Mouse (Mus musculus) MEL (cell line): Measurements from ENCODE around the gene Tsc22d3. TPM values are rescaled to one million over a fixed set of nuclear protein-coding genes. Genes with fewer than 3 reads are reported as not detected.
A peak's percentile ranks its signal among the peaks of the same experiment; 100 is the strongest.

ENCODE experiments used
- DNase-seq: peaks from one replicate; pipeline ENCODE4 v3.0.0; 2011; ENCODE audit warnings: low read depth, low spot score
- H3K27ac ChIP-seq: 2 replicates; pipeline ENCODE4 v1.5.1; 2012; ENCODE audit warnings: low read depth, mild to moderate bottlenecking, control low read depth, low read length, moderate library complexity; ENCODE audit not compliant: control insufficient read depth
- H3K27me3 ChIP-seq, 2 experiments: fragments of 150-350 bp in 1 of 2; sonication (generic) in 1 of 2; 2 replicates each; pipeline ENCODE4 v1.6.1; 2012; ENCODE audit warnings: low read length in 2 of 2, mild to moderate bottlenecking in 2 of 2, improper control_type of control experiment in 1 of 2, moderate library complexity in 1 of 2; ENCODE audit not compliant: insufficient read depth in 2 of 2, control insufficient read depth in 1 of 2
- H3K36me3 ChIP-seq, 2 experiments: 2 replicates each; pipeline ENCODE4 v1.6.1; 2012 to 2014; ENCODE audit warnings: low read length in 2 of 2, improper control_type of control experiment in 1 of 2, inconsistent platforms in 1 of 2, mild to moderate bottlenecking in 1 of 2; ENCODE audit not compliant: insufficient read depth in 2 of 2, control insufficient read depth in 1 of 2
- H3K4me1 ChIP-seq, 2 experiments: fragments of 150-350 bp in 1 of 2; sonication (generic) in 1 of 2; 2 replicates each; pipeline ENCODE4 v1.6.1; 2012; ENCODE audit warnings: low read length in 2 of 2, improper control_type of control experiment in 1 of 2, mild to moderate bottlenecking in 1 of 2; ENCODE audit not compliant: insufficient read depth in 2 of 2, control insufficient read depth in 1 of 2
- H3K4me3 ChIP-seq, 2 experiments: fragments of 150-350 bp in 1 of 2; sonication (generic) in 1 of 2; 2 replicates each; pipeline ENCODE4 v1.5.1; 2012; ENCODE audit warnings: low read depth in 2 of 2, low read length in 2 of 2, mild to moderate bottlenecking in 2 of 2, moderate library complexity in 2 of 2, control low read depth in 1 of 2, improper control_type of control experiment in 1 of 2; ENCODE audit not compliant: control insufficient read depth in 1 of 2, insufficient read depth in 1 of 2
- H3K79me2 ChIP-seq: 2 replicates; pipeline ENCODE4 v1.6.1; 2012; ENCODE audit warnings: mild to moderate bottlenecking, low read length, moderate library complexity; ENCODE audit not compliant: control insufficient read depth, poor library complexity, insufficient read depth
- H3K9ac ChIP-seq: 2 replicates; pipeline ENCODE4 v1.6.1; 2012; ENCODE audit warnings: low read depth, mild to moderate bottlenecking, control low read depth, low read length, moderate library complexity; ENCODE audit not compliant: control insufficient read depth, poor library complexity, severe bottlenecking
- H3K9me3 ChIP-seq: fragments of 150-350 bp; sonication (generic); replicated peaks from 2 replicates; pipeline ENCODE4 v1.6.1; 2012; ENCODE audit warnings: mild to moderate bottlenecking, low read length, improper control_type of control experiment, moderate library complexity; ENCODE audit not compliant: insufficient read depth
- BHLHE40 ChIP-seq: IDR thresholded peaks from 2 replicates; pipeline ENCODE4 v1.6.1; 2012; ENCODE audit warnings: low read depth, mild to moderate bottlenecking, inconsistent platforms, low read length, improper control_type of control experiment, borderline replicate concordance
- CHD1 ChIP-seq: IDR thresholded peaks from 2 replicates; pipeline ENCODE4 v1.6.1; 2012; ENCODE audit warnings: low read depth, mild to moderate bottlenecking, inconsistent platforms, low read length, improper control_type of control experiment
- CHD2 ChIP-seq: IDR thresholded peaks from 2 replicates; pipeline ENCODE4 v1.6.1; 2011; ENCODE audit warnings: low read length, improper control_type of control experiment
- CTCF ChIP-seq, 3 experiments: IDR thresholded peaks in 2 of 3; conservative IDR thresholded peaks in 1 of 3; 2 replicates each; pipeline ENCODE4 v1.5.1; 2011 to 2012; ENCODE audit warnings: low read length in 3 of 3, low read depth in 2 of 3, mild to moderate bottlenecking in 2 of 3, improper control_type of control experiment in 1 of 3, inconsistent platforms in 1 of 3, mixed read lengths in 1 of 3, moderate library complexity in 1 of 3; ENCODE audit not compliant: control insufficient read depth in 1 of 3, insufficient read depth in 1 of 3, poor library complexity in 1 of 3, severe bottlenecking in 1 of 3
- E2F4 ChIP-seq: IDR thresholded peaks from 2 replicates; pipeline ENCODE4 v1.6.1; 2011; ENCODE audit warnings: low read depth, low read length, improper control_type of control experiment, borderline replicate concordance
- ETS1 ChIP-seq: IDR thresholded peaks from 2 replicates; pipeline ENCODE4 v1.6.1; 2012; ENCODE audit warnings: low read depth, mild to moderate bottlenecking, inconsistent platforms, low read length, improper control_type of control experiment, moderate library complexity
- GATA1 ChIP-seq: IDR thresholded peaks from 2 replicates; pipeline ENCODE4 v1.6.1; 2011; ENCODE audit warnings: low read depth, low read length, improper control_type of control experiment
- HCFC1 ChIP-seq: IDR thresholded peaks from 2 replicates; pipeline ENCODE4 v1.6.1; 2012; ENCODE audit warnings: low read depth, mild to moderate bottlenecking, inconsistent platforms, low read length, improper control_type of control experiment, moderate library complexity
- JUND ChIP-seq: IDR thresholded peaks from 2 replicates; pipeline ENCODE4 v1.6.1; 2011; ENCODE audit warnings: low read depth, mild to moderate bottlenecking, improper control_type of control experiment, low read length
- KAT2A ChIP-seq: conservative IDR thresholded peaks from 2 replicates; pipeline ENCODE4 v1.6.1; 2012; ENCODE audit warnings: low read depth, low read length, improper control_type of control experiment, inconsistent platforms
- MAFK ChIP-seq: IDR thresholded peaks from 2 replicates; pipeline ENCODE4 v1.6.1; 2011; ENCODE audit warnings: low read depth, mild to moderate bottlenecking, low read length, improper control_type of control experiment, borderline replicate concordance
- MAX ChIP-seq: IDR thresholded peaks from 2 replicates; pipeline ENCODE4 v1.6.1; 2011; ENCODE audit warnings: low read length, improper control_type of control experiment
- MAZ ChIP-seq: IDR thresholded peaks from 2 replicates; pipeline ENCODE4 v1.6.1; 2012; ENCODE audit warnings: low read depth, mild to moderate bottlenecking, inconsistent platforms, low read length, improper control_type of control experiment
- MEF2A ChIP-seq: IDR thresholded peaks from 2 replicates; pipeline ENCODE4 v1.6.1; 2014; ENCODE audit warnings: low read depth, mild to moderate bottlenecking, inconsistent platforms, low read length, improper control_type of control experiment; ENCODE audit not compliant: poor library complexity, insufficient replicate concordance, severe bottlenecking; ENCODE audit errors: extremely low read depth
- MXI1 ChIP-seq: IDR thresholded peaks from 2 replicates; pipeline ENCODE4 v1.6.1; 2011; ENCODE audit warnings: mild to moderate bottlenecking, low read depth, low read length, improper control_type of control experiment
- MYB ChIP-seq: IDR thresholded peaks from 2 replicates; pipeline ENCODE4 v1.6.1; 2011; ENCODE audit warnings: mild to moderate bottlenecking, low read depth, low read length, improper control_type of control experiment
- MYC ChIP-seq: IDR thresholded peaks from 2 replicates; pipeline ENCODE4 v1.6.1; 2011; ENCODE audit warnings: low read depth, mild to moderate bottlenecking, low read length, improper control_type of control experiment, moderate library complexity
- POLR2AphosphoS5 ChIP-seq: IDR thresholded peaks from 2 replicates; pipeline ENCODE4 v1.6.1; 2012; ENCODE audit warnings: low read depth, borderline replicate concordance, mild to moderate bottlenecking, inconsistent platforms, low read length, moderate library complexity, mixed read lengths
- RAD21 ChIP-seq: IDR thresholded peaks from 2 replicates; pipeline ENCODE4 v1.6.1; 2011; ENCODE audit warnings: mild to moderate bottlenecking, low read depth, low read length, improper control_type of control experiment
- SIN3A ChIP-seq: IDR thresholded peaks from 2 replicates; pipeline ENCODE4 v1.6.1; 2012; ENCODE audit warnings: low read length, improper control_type of control experiment, inconsistent platforms
- SMC3 ChIP-seq: IDR thresholded peaks from 2 replicates; pipeline ENCODE4 v1.6.1; 2011; ENCODE audit warnings: low read depth, low read length, improper control_type of control experiment
- TAL1 ChIP-seq: IDR thresholded peaks from 2 replicates; pipeline ENCODE4 v1.6.1; 2012; ENCODE audit warnings: mild to moderate bottlenecking, inconsistent platforms, low read length, moderate library complexity, mixed read lengths
- TBP ChIP-seq: IDR thresholded peaks from 2 replicates; pipeline ENCODE4 v1.8.0; 2011; ENCODE audit warnings: low read depth, low read length, improper control_type of control experiment
- UBTF ChIP-seq: IDR thresholded peaks from 2 replicates; pipeline ENCODE4 v1.6.1; 2012; ENCODE audit warnings: low read depth, mild to moderate bottlenecking, inconsistent platforms, low read length, improper control_type of control experiment, moderate library complexity, borderline replicate concordance; ENCODE audit not compliant: insufficient read depth
- USF1 ChIP-seq: IDR thresholded peaks from 2 replicates; pipeline ENCODE4 v1.6.1; 2014; ENCODE audit warnings: low read depth, mild to moderate bottlenecking, inconsistent platforms, low read length, improper control_type of control experiment, moderate library complexity
- USF2 ChIP-seq, 2 experiments: IDR thresholded peaks; 2 replicates each; pipeline ENCODE4 v1.6.1; 2011 to 2012; ENCODE audit warnings: improper control_type of control experiment in 2 of 2, low read length in 2 of 2, borderline replicate concordance in 1 of 2, inconsistent platforms in 1 of 2, low read depth in 1 of 2, mild to moderate bottlenecking in 1 of 2; ENCODE audit not compliant: insufficient read depth in 1 of 2
- ZC3H11A ChIP-seq: IDR thresholded peaks from 2 replicates; pipeline ENCODE4 v1.6.1; 2012; ENCODE audit warnings: low read depth, mild to moderate bottlenecking, inconsistent platforms, low read length, improper control_type of control experiment
- ZKSCAN1 ChIP-seq: IDR thresholded peaks from 2 replicates; pipeline ENCODE4 v1.6.1; 2012; ENCODE audit warnings: low read depth, mild to moderate bottlenecking, inconsistent platforms, low read length, improper control_type of control experiment, moderate library complexity
- ZMIZ1 ChIP-seq: IDR thresholded peaks from 2 replicates; pipeline ENCODE4 v1.6.1; 2012; ENCODE audit warnings: low read depth, mild to moderate bottlenecking, inconsistent platforms, low read length, improper control_type of control experiment, moderate library complexity
- ZNF384 ChIP-seq: IDR thresholded peaks from 2 replicates; pipeline ENCODE4 v1.6.1; 2012; ENCODE audit warnings: low read depth, mild to moderate bottlenecking, inconsistent platforms, low read length, improper control_type of control experiment
- polyA plus RNA-seq, 2 experiments: library from polyadenylated mRNA; stranded (reverse) in 1 of 2; unstranded in 1 of 2; fragments of >175 nt in 1 of 2; fragments of >200 nt in 1 of 2; gene quantifications; 2 replicates each; pipeline versions ENCODE4 v1.2.1 to v1.2.4; 2012; ENCODE audit warnings: low replicate concordance in 2 of 2, low read depth in 1 of 2; ENCODE audit not compliant: insufficient read length in 2 of 2, insufficient read depth in 1 of 2, missing spikeins in 1 of 2
- total RNA-seq: library from RNA; depleted of rRNA; stranded (reverse); fragments of 300-350 nt; gene quantifications from 2 replicates; pipeline ENCODE4 v1.2.3, GENCODE M21; 2012

Tsc22d3 gene
- total and polyA plus RNA-seq, 3 experiments, result 29.5 to 32.7 TPM; not detected in 1

DNA sequence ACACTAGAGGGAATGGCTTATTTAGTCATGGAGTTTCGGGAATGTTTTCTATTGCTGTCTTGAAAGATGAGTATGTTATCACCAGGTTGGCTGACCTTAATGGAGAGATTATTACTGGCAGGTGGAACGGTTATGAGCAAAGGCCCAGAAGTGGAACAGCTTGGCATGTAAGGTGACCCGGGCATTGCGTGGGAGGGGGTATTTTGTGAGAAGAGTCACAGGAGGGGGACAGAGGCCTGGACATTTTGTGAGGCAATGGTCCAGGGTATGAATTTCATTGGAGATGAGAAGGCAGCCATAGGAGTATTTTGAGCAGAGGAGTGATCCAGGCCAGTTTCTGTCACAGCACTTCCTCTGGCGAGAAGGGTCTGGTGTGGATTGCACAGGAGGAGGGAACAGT, 76.2 kb downstream of the Tsc22d3 start:
- H3K27me3 ChIP-seq, result no peaks in the 10 kb centered on the region
- TF ChIP-seq GATA1 (no peak), MEF2A (no peak), RAD21 (no peak), CHD1 (no peak), MAX (no peak), MAFK (no peak), ZMIZ1 (no peak), ZKSCAN1 (no peak), TAL1 (no peak), TBP (no peak), UBTF (no peak), HCFC1 (no peak), MYC (no peak), MAZ (no peak), E2F4 (no peak), USF1 (no peak), SMC3 (no peak), KAT2A (no peak), MYB (no peak)
- TF ChIP-seq, all 39 proteins: peak for 0
- Histone ChIP-seq H3K36me3 (peaks cover 0 to 18% of the 10 kb centered on the region in 2 experiments; a peak in 2 of 4 replicates), H3K9me3 (no peaks in the 10 kb centered on the region), H3K27ac (no peak overlapping the region), H3K4me3 (no peak overlapping the region), H3K9ac (no peak overlapping the region), H3K4me1 (peaks cover 13 to 20% of the 10 kb centered on the region in 2 experiments), H3K79me2 (no peaks in the 10 kb centered on the region)
- DNase-seq, result no peak

DNA sequence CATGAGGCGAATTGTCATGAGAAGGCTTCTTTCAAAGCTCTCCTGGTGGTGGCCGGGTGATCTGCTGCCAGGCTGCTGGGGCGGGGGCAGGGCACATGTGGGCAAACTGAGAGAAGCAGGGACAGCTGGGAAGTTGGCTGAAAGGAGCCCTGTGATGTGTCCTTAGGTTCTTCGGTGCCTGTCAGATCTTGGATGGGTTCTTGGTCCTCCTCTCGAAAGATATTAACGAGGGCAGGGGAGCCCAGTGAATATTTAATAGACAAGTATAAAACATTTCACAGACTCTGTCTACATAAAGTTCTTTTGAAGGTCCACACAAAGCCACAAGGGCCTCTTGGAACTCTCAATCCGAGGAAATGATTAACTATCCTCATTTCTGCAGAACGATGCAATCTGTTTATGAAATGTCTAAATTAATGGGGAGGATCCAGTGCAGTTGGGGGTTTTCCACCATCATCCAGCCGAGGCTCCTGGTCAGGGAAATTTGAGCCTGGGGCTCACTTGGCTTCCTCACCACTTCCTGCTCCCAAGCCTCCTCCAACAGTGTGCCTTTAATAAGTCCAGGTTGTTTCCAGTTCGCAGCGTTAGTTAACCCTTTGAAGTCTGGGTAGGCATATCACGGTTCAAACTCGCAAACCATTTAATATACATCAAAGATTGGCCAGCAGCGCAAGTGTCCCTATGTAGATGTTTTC, 78.2 kb downstream of the Tsc22d3 start:
- no peak overlapping the region for H3K9ac ChIP-seq
- peak; percentile 45 for DNase-seq
- H3K36me3 ChIP-seq, result peaks cover 0 to 18% of the 10 kb centered on the region in 2 experiments; a peak in 2 of 4 replicates
- no peaks in the 10 kb centered on the region for H3K9me3 ChIP-seq
- no peak overlapping the region for H3K27ac ChIP-seq
- H3K79me2 ChIP-seq, result no peaks in the 10 kb centered on the region
- peaks cover 14 to 21% of the 10 kb centered on the region in 2 experiments for H3K4me1 ChIP-seq
- H3K4me3 ChIP-seq, result no peak overlapping the region
- no peaks in the 10 kb centered on the region for H3K27me3 ChIP-seq
- no peak for TF ChIP-seq ZNF384
- TF ChIP-seq CTCF (IDR thresholded peaks at IDR 0.05 in 2 of 3, conservative IDR thresholded peaks at IDR 0.05 in 1 of 3; ENCODE audit: control insufficient read depth in 1 of 3, insufficient read depth in 1 of 3, low read depth in 2 of 3, low read length in 3 of 3, poor library complexity in 1 of 3, severe bottlenecking in 1 of 3), result no peak; a peak in 1 of 6 replicates
- TF ChIP-seq SMC3, result no peak
- no peak for TF ChIP-seq POLR2AphosphoS5
- TF ChIP-seq JUND, result no peak
- no peak for TF ChIP-seq MXI1
- TF ChIP-seq CHD2, result no peak
- TF ChIP-seq KAT2A, result no peak
- no peak for TF ChIP-seq TAL1
- no peak for TF ChIP-seq ETS1
- no peak for TF ChIP-seq ZMIZ1
- TF ChIP-seq ZC3H11A, result no peak
- TF ChIP-seq MAZ, result no peak
- no peak for TF ChIP-seq SIN3A
- no peak for TF ChIP-seq BHLHE40
- no peak for TF ChIP-seq MAX
- TF ChIP-seq USF2 (IDR thresholded peaks at IDR 0.05; ENCODE audit: borderline replicate concordance in 1 of 2, insufficient read depth in 1 of 2, low read depth in 1 of 2, low read length in 2 of 2), result no peak
- TF ChIP-seq MAFK, result no peak
